Mouse (Mus musculus) MEL (cell line): ENCODE data around the gene Tbxas1. TPM values are rescaled to one million over a fixed set of nuclear protein-coding genes. Genes with fewer than 3 reads are reported as not detected.

Source experiments
- DNase-seq: peaks from one replicate; pipeline ENCODE4 v3.0.0; 2011; ENCODE audit warnings: low read depth, low spot score
- H3K27ac ChIP-seq: 2 replicates; pipeline ENCODE4 v1.5.1; 2012; ENCODE audit warnings: low read depth, mild to moderate bottlenecking, control low read depth, low read length, moderate library complexity; ENCODE audit not compliant: control insufficient read depth
- H3K27me3 ChIP-seq, 2 experiments: fragments of 150-350 bp in 1 of 2; sonication (generic) in 1 of 2; 2 replicates each; pipeline ENCODE4 v1.6.1; 2012; ENCODE audit warnings: low read length in 2 of 2, mild to moderate bottlenecking in 2 of 2, improper control_type of control experiment in 1 of 2, moderate library complexity in 1 of 2; ENCODE audit not compliant: insufficient read depth in 2 of 2, control insufficient read depth in 1 of 2
- H3K36me3 ChIP-seq, 2 experiments: 2 replicates each; pipeline ENCODE4 v1.6.1; 2012 to 2014; ENCODE audit warnings: low read length in 2 of 2, improper control_type of control experiment in 1 of 2, inconsistent platforms in 1 of 2, mild to moderate bottlenecking in 1 of 2; ENCODE audit not compliant: insufficient read depth in 2 of 2, control insufficient read depth in 1 of 2
- H3K4me1 ChIP-seq, 2 experiments: fragments of 150-350 bp in 1 of 2; sonication (generic) in 1 of 2; 2 replicates each; pipeline ENCODE4 v1.6.1; 2012; ENCODE audit warnings: low read length in 2 of 2, improper control_type of control experiment in 1 of 2, mild to moderate bottlenecking in 1 of 2; ENCODE audit not compliant: insufficient read depth in 2 of 2, control insufficient read depth in 1 of 2
- H3K4me3 ChIP-seq, 2 experiments: fragments of 150-350 bp in 1 of 2; sonication (generic) in 1 of 2; 2 replicates each; pipeline ENCODE4 v1.5.1; 2012; ENCODE audit warnings: low read depth in 2 of 2, low read length in 2 of 2, mild to moderate bottlenecking in 2 of 2, moderate library complexity in 2 of 2, control low read depth in 1 of 2, improper control_type of control experiment in 1 of 2; ENCODE audit not compliant: control insufficient read depth in 1 of 2, insufficient read depth in 1 of 2
- H3K79me2 ChIP-seq: 2 replicates; pipeline ENCODE4 v1.6.1; 2012; ENCODE audit warnings: mild to moderate bottlenecking, low read length, moderate library complexity; ENCODE audit not compliant: control insufficient read depth, poor library complexity, insufficient read depth
- H3K9ac ChIP-seq: 2 replicates; pipeline ENCODE4 v1.6.1; 2012; ENCODE audit warnings: low read depth, mild to moderate bottlenecking, control low read depth, low read length, moderate library complexity; ENCODE audit not compliant: control insufficient read depth, poor library complexity, severe bottlenecking
- H3K9me3 ChIP-seq: fragments of 150-350 bp; sonication (generic); replicated peaks from 2 replicates; pipeline ENCODE4 v1.6.1; 2012; ENCODE audit warnings: mild to moderate bottlenecking, low read length, improper control_type of control experiment, moderate library complexity; ENCODE audit not compliant: insufficient read depth
- BHLHE40 ChIP-seq: IDR thresholded peaks from 2 replicates; pipeline ENCODE4 v1.6.1; 2012; ENCODE audit warnings: low read depth, mild to moderate bottlenecking, inconsistent platforms, low read length, improper control_type of control experiment, borderline replicate concordance
- CHD1 ChIP-seq: IDR thresholded peaks from 2 replicates; pipeline ENCODE4 v1.6.1; 2012; ENCODE audit warnings: low read depth, mild to moderate bottlenecking, inconsistent platforms, low read length, improper control_type of control experiment
- CHD2 ChIP-seq: IDR thresholded peaks from 2 replicates; pipeline ENCODE4 v1.6.1; 2011; ENCODE audit warnings: low read length, improper control_type of control experiment
- E2F4 ChIP-seq: IDR thresholded peaks from 2 replicates; pipeline ENCODE4 v1.6.1; 2011; ENCODE audit warnings: low read depth, low read length, improper control_type of control experiment, borderline replicate concordance
- ETS1 ChIP-seq: IDR thresholded peaks from 2 replicates; pipeline ENCODE4 v1.6.1; 2012; ENCODE audit warnings: low read depth, mild to moderate bottlenecking, inconsistent platforms, low read length, improper control_type of control experiment, moderate library complexity
- HCFC1 ChIP-seq: IDR thresholded peaks from 2 replicates; pipeline ENCODE4 v1.6.1; 2012; ENCODE audit warnings: low read depth, mild to moderate bottlenecking, inconsistent platforms, low read length, improper control_type of control experiment, moderate library complexity
- JUND ChIP-seq: IDR thresholded peaks from 2 replicates; pipeline ENCODE4 v1.6.1; 2011; ENCODE audit warnings: low read depth, mild to moderate bottlenecking, improper control_type of control experiment, low read length
- MAFK ChIP-seq: IDR thresholded peaks from 2 replicates; pipeline ENCODE4 v1.6.1; 2011; ENCODE audit warnings: low read depth, mild to moderate bottlenecking, low read length, improper control_type of control experiment, borderline replicate concordance
- MAZ ChIP-seq: IDR thresholded peaks from 2 replicates; pipeline ENCODE4 v1.6.1; 2012; ENCODE audit warnings: low read depth, mild to moderate bottlenecking, inconsistent platforms, low read length, improper control_type of control experiment
- MEF2A ChIP-seq: IDR thresholded peaks from 2 replicates; pipeline ENCODE4 v1.6.1; 2014; ENCODE audit warnings: low read depth, mild to moderate bottlenecking, inconsistent platforms, low read length, improper control_type of control experiment; ENCODE audit not compliant: poor library complexity, insufficient replicate concordance, severe bottlenecking; ENCODE audit errors: extremely low read depth
- MYB ChIP-seq: IDR thresholded peaks from 2 replicates; pipeline ENCODE4 v1.6.1; 2011; ENCODE audit warnings: mild to moderate bottlenecking, low read depth, low read length, improper control_type of control experiment
- NELFE ChIP-seq: IDR thresholded peaks from 2 replicates; pipeline ENCODE4 v1.6.1; 2011; ENCODE audit warnings: low read depth, low read length, improper control_type of control experiment
- POLR2AphosphoS2 ChIP-seq: IDR thresholded peaks from 2 replicates; pipeline ENCODE4 v1.6.1; 2011; ENCODE audit warnings: low read length, improper control_type of control experiment
- RCOR1 ChIP-seq: IDR thresholded peaks from 2 replicates; pipeline ENCODE4 v1.6.1; 2012; ENCODE audit warnings: low read depth, mild to moderate bottlenecking, inconsistent platforms, low read length, improper control_type of control experiment
- SIN3A ChIP-seq: IDR thresholded peaks from 2 replicates; pipeline ENCODE4 v1.6.1; 2012; ENCODE audit warnings: low read length, improper control_type of control experiment, inconsistent platforms
- SMC3 ChIP-seq: IDR thresholded peaks from 2 replicates; pipeline ENCODE4 v1.6.1; 2011; ENCODE audit warnings: low read depth, low read length, improper control_type of control experiment
- TAL1 ChIP-seq: IDR thresholded peaks from 2 replicates; pipeline ENCODE4 v1.6.1; 2012; ENCODE audit warnings: mild to moderate bottlenecking, inconsistent platforms, low read length, moderate library complexity, mixed read lengths
- TBP ChIP-seq: IDR thresholded peaks from 2 replicates; pipeline ENCODE4 v1.8.0; 2011; ENCODE audit warnings: low read depth, low read length, improper control_type of control experiment
- TCF12 ChIP-seq: IDR thresholded peaks from 2 replicates; pipeline ENCODE4 v1.6.1; 2014; ENCODE audit warnings: low read depth, mild to moderate bottlenecking, inconsistent platforms, low read length, improper control_type of control experiment, moderate library complexity
- USF1 ChIP-seq: IDR thresholded peaks from 2 replicates; pipeline ENCODE4 v1.6.1; 2014; ENCODE audit warnings: low read depth, mild to moderate bottlenecking, inconsistent platforms, low read length, improper control_type of control experiment, moderate library complexity
- USF2 ChIP-seq, 2 experiments: IDR thresholded peaks; 2 replicates each; pipeline ENCODE4 v1.6.1; 2011 to 2012; ENCODE audit warnings: improper control_type of control experiment in 2 of 2, low read length in 2 of 2, borderline replicate concordance in 1 of 2, inconsistent platforms in 1 of 2, low read depth in 1 of 2, mild to moderate bottlenecking in 1 of 2; ENCODE audit not compliant: insufficient read depth in 1 of 2
- ZC3H11A ChIP-seq: IDR thresholded peaks from 2 replicates; pipeline ENCODE4 v1.6.1; 2012; ENCODE audit warnings: low read depth, mild to moderate bottlenecking, inconsistent platforms, low read length, improper control_type of control experiment
- ZKSCAN1 ChIP-seq: IDR thresholded peaks from 2 replicates; pipeline ENCODE4 v1.6.1; 2012; ENCODE audit warnings: low read depth, mild to moderate bottlenecking, inconsistent platforms, low read length, improper control_type of control experiment, moderate library complexity
- ZMIZ1 ChIP-seq: IDR thresholded peaks from 2 replicates; pipeline ENCODE4 v1.6.1; 2012; ENCODE audit warnings: low read depth, mild to moderate bottlenecking, inconsistent platforms, low read length, improper control_type of control experiment, moderate library complexity
- polyA plus RNA-seq, 2 experiments: library from polyadenylated mRNA; stranded (reverse) in 1 of 2; unstranded in 1 of 2; fragments of >175 nt in 1 of 2; fragments of >200 nt in 1 of 2; gene quantifications; 2 replicates each; pipeline versions ENCODE4 v1.2.1 to v1.2.4; 2012; ENCODE audit warnings: low replicate concordance in 2 of 2, low read depth in 1 of 2; ENCODE audit not compliant: insufficient read length in 2 of 2, insufficient read depth in 1 of 2, missing spikeins in 1 of 2
- total RNA-seq: library from RNA; depleted of rRNA; stranded (reverse); fragments of 300-350 nt; gene quantifications from 2 replicates; pipeline ENCODE4 v1.2.3, GENCODE M21; 2012

The Tbxas1 gene
- total and polyA plus RNA-seq, 3 experiments = 0.54 to 2.7 TPM; not detected in 1

GRCm38 (mm10) chr6:39072664-39073063 lies 197.5 kb downstream of the Tbxas1 start:
- no peaks in the 10 kb centered on the region for H3K27me3 ChIP-seq
- no peak for DNase-seq
- H3K9ac ChIP-seq = no peak overlapping the region
- TF ChIP-seq POLR2AphosphoS2 (no peak), ZKSCAN1 (no peak), RCOR1 (no peak), HCFC1 (no peak), JUND (no peak), ZMIZ1 (no peak), TAL1 (no peak), ZC3H11A (no peak), USF1 (no peak), SIN3A (no peak), MAFK (no peak), MEF2A (no peak), USF2 (IDR thresholded peaks at IDR 0.05; ENCODE audit: borderline replicate concordance in 1 of 2, insufficient read depth in 1 of 2, low read depth in 1 of 2, low read length in 2 of 2) (no peak), E2F4 (no peak), NELFE (no peak), CHD1 (no peak), MAZ (no peak), MYB (no peak), TBP (no peak), TCF12 (no peak)
- H3K4me1 ChIP-seq = no peaks in the 10 kb centered on the region
- H3K4me3 ChIP-seq = no peak overlapping the region
- H3K9me3 ChIP-seq = no peaks in the 10 kb centered on the region
- no peak overlapping the region for H3K27ac ChIP-seq
- no peaks in the 10 kb centered on the region for H3K36me3 ChIP-seq
- no peaks in the 10 kb centered on the region for H3K79me2 ChIP-seq

- no peaks in the 10 kb centered on the region for H3K27me3 ChIP-seq
- no peaks in the 10 kb centered on the region for H3K4me1 ChIP-seq
- no peak overlapping the region for H3K27ac ChIP-seq
- no peak for DNase-seq
- H3K9me3 ChIP-seq = no peaks in the 10 kb centered on the region
- H3K9ac ChIP-seq = no peak overlapping the region
- H3K4me3 ChIP-seq = no peak overlapping the region
- no peaks in the 10 kb centered on the region for H3K36me3 ChIP-seq
- no peaks in the 10 kb centered on the region for H3K79me2 ChIP-seq
- TF ChIP-seq MAFK = no peak
- no peak for TF ChIP-seq MAZ
- TF ChIP-seq CHD2 = no peak
- no peak for TF ChIP-seq SMC3
- TF ChIP-seq CHD1 = no peak
- TF ChIP-seq BHLHE40 = no peak
- TF ChIP-seq ETS1 = no peak
- TF ChIP-seq HCFC1 = no peak
Observed at GRCm38 (mm10) chr6:39074186-39074585, 199.0 kb downstream of the Tbxas1 start.
